In genomic region chr10:52384823-52385610, GRCm38 (mm10) we compare ENCODE assay signal across 8 mouse cellular contexts. TPM values are rescaled to one million over a fixed set of nuclear protein-coding genes. Genes with fewer than 3 reads are reported as not detected.
DNase-seq lines count a peak whose midpoint lies in the region.
"Had no signal": no experiment of that assay in that cellular context is flagged by ENCODE, and none has a peak within 500 bp of the region (broad histone marks: within the 10 kb centered on the region; RNA-seq: fewer than 3 reads in every experiment).

No protein-coding gene starts in this region.

- peak; percentile 57 for DNase-seq in right cerebral cortex, adult 18-20 months
- DNase-seq in right cerebral cortex, postnatal 36 days (ENCODE audit: low spot score in 2 of 2) = no peak
- peak; percentile 82 for DNase-seq in NIH3T3 (ENCODE audit: low read depth)
- peak; percentile 40 for DNase-seq in cerebellum, adult 11 months
- DNase-seq in gonadal fat pad, adult 2 months (ENCODE audit: low read depth) = peak; percentile 41
- peak; percentile 44 for DNase-seq in left cerebral cortex, adult 11 months (ENCODE audit: low spot score)
- DNase-seq in natural killer cell, adult 2 months (ENCODE audit: low spot score in 2 of 2) = peak; percentile 21 to 48

RNA-seq across cellular contexts. Expression of gene Gopc, which starts 3.1 kb away (rescaled TPM):
- polyA plus RNA-seq in gonadal fat pad, adult 2 months (2012; rRNA removed) = 11.9 and 21.1 TPM in 2 replicates

RNA-seq across cellular contexts. Expression of gene Nepn, which starts 3.8 kb away (rescaled TPM):
- 0.62 and 1.2 TPM in 2 replicates for polyA plus RNA-seq in gonadal fat pad, adult 2 months (2012; rRNA removed)
- polyA plus RNA-seq: neural tube, embryonic 13.5 days had no signal

RNA-seq across cellular contexts. Expression of gene Gm26741, which starts 26.4 kb away (rescaled TPM):
- not detected in 2 replicates for polyA plus RNA-seq in gonadal fat pad, adult 2 months (2012; rRNA removed)
- polyA plus RNA-seq: neural tube, embryonic 13.5 days had no signal

RNA-seq across cellular contexts. Expression of gene Nus1, which starts 32.3 kb away (rescaled TPM):
- 15.0 and 18.6 TPM in 2 replicates for polyA plus RNA-seq in gonadal fat pad, adult 2 months (2012; rRNA removed)

Comparison
In these comparisons a context has a peak if more than half of its experiments do, and no peak if none do; other contexts are left out.
1. DNase-seq: peak in right cerebral cortex, adult 18-20 months (single experiment), NIH3T3 (single experiment), cerebellum, adult 11 months (single experiment), gonadal fat pad, adult 2 months (single experiment), left cerebral cortex, adult 11 months (single experiment) and natural killer cell, adult 2 months (2 of 2); none in right cerebral cortex, postnatal 36 days (0 of 2).